Mouse (Mus musculus): ENCODE data around the gene Hus1. TPM values are rescaled to one million over a fixed set of nuclear protein-coding genes. Genes with fewer than 3 reads are reported as not detected.

The Hus1 gene
- polyA plus RNA-seq, 1 experiment from 2014 or later = 17.6 TPM

GRCm38 (mm10) chr11:8948871-8949270, 62.1 kb downstream of the Hus1 start:
- Histone ChIP-seq H3K27me3 (no peaks in the 10 kb centered on the region), H3K4me3 (replicated peaks) (no peak overlapping the region), H3K36me3 (no peaks in the 10 kb centered on the region), H3K4me1 (replicated peaks) (peaks cover 8% of the 10 kb centered on the region), H3K9ac (replicated peaks) (no peak overlapping the region), H3K9me3 (no peaks in the 10 kb centered on the region), H3K27ac (peak overlapping the region; percentile 91), H3K4me2 (no peak overlapping the region)
- ATAC-seq (ENCODE audit: insufficient number of reproducible peaks, insufficient read depth, low FRiP score, low TSS enrichment, low read depth) = no peak
- 64% methylated on average over 3 of the region's 3 CpGs for WGBS

- no peaks in the 10 kb centered on the region for H3K9me3 ChIP-seq
- 0 out of 2 replicates have a peak, but pooled peaks cover 2% of the 10 kb centered on the region for H3K4me1 ChIP-seq (replicated peaks)
- H3K27ac ChIP-seq = no peak overlapping the region
- H3K4me2 ChIP-seq = no peak overlapping the region
- no peak for ATAC-seq (ENCODE audit: insufficient number of reproducible peaks, insufficient read depth, low FRiP score, low TSS enrichment, low read depth)
- H3K27me3 ChIP-seq = no peaks in the 10 kb centered on the region
- H3K4me3 ChIP-seq (replicated peaks) = no peak overlapping the region
- 79% methylated on average over 4 of the region's 4 CpGs for WGBS
- H3K36me3 ChIP-seq = no peaks in the 10 kb centered on the region
- H3K9ac ChIP-seq (replicated peaks) = no peak overlapping the region
Observed at GRCm38 (mm10) chr11:8944114-8944513, 66.9 kb downstream of the Hus1 start.

Other genes starting within 250 kb of the Hus1 start
- gene Pkd1l1, start 37.9 kb downstream of the Hus1 start, polyA plus RNA-seq (2016; fragmentation: Nextera tagmentation; extraction: Ambion mirVana) = 0.04 and 0.05 TPM in 2 replicates
- gene Gm11992, start 37.4 kb upstream of the Hus1 start, polyA plus RNA-seq (2016; fragmentation: Nextera tagmentation; extraction: Ambion mirVana) = 0.09 and 0.14 TPM in 2 replicates
- not detected in 2 replicates for gene Sun3, start 37.8 kb upstream of the Hus1 start, polyA plus RNA-seq (2016; fragmentation: Nextera tagmentation; extraction: Ambion mirVana)
- gene Upp1, start 106.9 kb upstream of the Hus1 start, polyA plus RNA-seq (2016; fragmentation: Nextera tagmentation; extraction: Ambion mirVana) = 2.7 and 3.9 TPM in 2 replicates
- gene Abca13, start 180.8 kb upstream of the Hus1 start, polyA plus RNA-seq (2016; fragmentation: Nextera tagmentation; extraction: Ambion mirVana) = 0.01 TPM in 1 of 2 replicates, not detected in the other